Mouse (Mus musculus) gastrocnemius, adult 2 months (tissue): ENCODE measurements at regions not wholly inside any gene's neighbourhood (a gene's known extent, or its start where the extent isn't known, plus 50 kb on each side); places are given as distances from the start of the nearest gene placed in this dataset.

ENCODE experiments used
- DNase-seq: peaks from one replicate; pipeline ENCODE4 v3.0.0; 2022
- H3K27ac ChIP-seq: fragments of 200-600 bp; 2 replicates; pipeline ENCODE4 v1.8.1; 2022; ENCODE audit warnings: mild to moderate bottlenecking
- H3K4me3 ChIP-seq: fragments of 200-600 bp; 2 replicates; pipeline ENCODE4 v1.8.1; 2022; ENCODE audit warnings: mild to moderate bottlenecking, moderate library complexity
- CTCF ChIP-seq: fragments of 200-600 bp; IDR thresholded peaks from 2 replicates; pipeline ENCODE4 v1.8.1; 2022; ENCODE audit warnings: antibody characterized with exemption, mild to moderate bottlenecking, moderate library complexity
- intact Hi-C: fragments of 180-260 bp; cut with DNase I; formaldehyde crosslinking; loops from one replicate; pipeline ENCODE4 v1.15.1; 2025

- Histone ChIP-seq H3K27ac (no peak overlapping the region), H3K4me3 (no peak overlapping the region)
- no peak for DNase-seq
- TF ChIP-seq CTCF, result no peak
- intact Hi-C loops, result no loop called here
Observed at GRCm38 (mm10) chr9:49912306-49912705, 113.6 kb upstream of the Ncam1 start.

- H3K27ac ChIP-seq, result peak overlapping the region; percentile 16
- no peak for TF ChIP-seq CTCF
- H3K4me3 ChIP-seq, result no peak overlapping the region
- intact Hi-C loops, result no loop called here
- DNase-seq, result no peak
Observed at GRCm38 (mm10) chr9:49906306-49906705, 107.6 kb upstream of the Ncam1 start.

- DNase-seq, result peak; percentile 29
- intact Hi-C loops, result no loop called here
- Histone ChIP-seq H3K27ac (peak overlapping the region; percentile 16; the same call in 1 of the 2 replicates), H3K4me3 (no peak overlapping the region)
- no peak for TF ChIP-seq CTCF
Observed at GRCm38 (mm10) chr9:49905703-49906102, 107.0 kb upstream of the Ncam1 start.

GRCm38 (mm10) chr9:49898947-49899346 is 100.2 kb upstream of the Ncam1 start:
- TF ChIP-seq CTCF, result no peak
- no peak for DNase-seq
- intact Hi-C loops, result no loop called here
- Histone ChIP-seq H3K27ac (no peak overlapping the region), H3K4me3 (no peak overlapping the region)

GRCm38 (mm10) chr9:49884516-49885343 is 86.0 kb upstream of the Ncam1 start:
- TF ChIP-seq CTCF, result no peak
- H3K4me3 ChIP-seq, result no peak overlapping the region
- peak; percentile 79 for DNase-seq
- intact Hi-C loops, result no loop called here
- H3K27ac ChIP-seq, result no peak overlapping the region

- no peak for DNase-seq
- TF ChIP-seq CTCF, result no peak
- Histone ChIP-seq H3K4me3 (no peak overlapping the region), H3K27ac (no peak overlapping the region)
- intact Hi-C loops, result no loop called here
Observed at GRCm38 (mm10) chr9:49879361-49880128, 80.8 kb upstream of the Ncam1 start.

GRCm38 (mm10) chr9:49874881-49875280 is 76.2 kb upstream of the Ncam1 start:
- TF ChIP-seq CTCF, result no peak
- Histone ChIP-seq H3K4me3 (no peak overlapping the region), H3K27ac (no peak overlapping the region)
- DNase-seq, result no peak
- intact Hi-C loops, result no loop called here

- TF ChIP-seq CTCF, result no peak
- intact Hi-C loops, result no loop called here
- H3K27ac ChIP-seq, result no peak overlapping the region
- peak; percentile 26 for DNase-seq
- no peak overlapping the region for H3K4me3 ChIP-seq
Observed at GRCm38 (mm10) chr9:49873550-49873949, 74.8 kb upstream of the Ncam1 start.

- intact Hi-C loops, result no loop called here
- Histone ChIP-seq H3K4me3 (no peak overlapping the region), H3K27ac (no peak overlapping the region)
- no peak for DNase-seq
- no peak for TF ChIP-seq CTCF
Observed at GRCm38 (mm10) chr9:49851522-49851921, 52.8 kb upstream of the Ncam1 start.

GRCm38 (mm10) chr9:49849442-49849841 is 50.7 kb upstream of the Ncam1 start:
- H3K4me3 ChIP-seq, result no peak overlapping the region
- no peak overlapping the region for H3K27ac ChIP-seq
- TF ChIP-seq CTCF, result no peak
- DNase-seq, result no peak
- intact Hi-C loops, result no loop called here

GRCm38 (mm10) chr9:49848943-49849342 is 50.2 kb upstream of the Ncam1 start:
- DNase-seq, result no peak
- intact Hi-C loops, result no loop called here
- no peak overlapping the region for H3K27ac ChIP-seq
- no peak overlapping the region for H3K4me3 ChIP-seq
- no peak for TF ChIP-seq CTCF
